8 mouse cellular contexts compared by ENCODE assay signal in the genomic region with DNA sequence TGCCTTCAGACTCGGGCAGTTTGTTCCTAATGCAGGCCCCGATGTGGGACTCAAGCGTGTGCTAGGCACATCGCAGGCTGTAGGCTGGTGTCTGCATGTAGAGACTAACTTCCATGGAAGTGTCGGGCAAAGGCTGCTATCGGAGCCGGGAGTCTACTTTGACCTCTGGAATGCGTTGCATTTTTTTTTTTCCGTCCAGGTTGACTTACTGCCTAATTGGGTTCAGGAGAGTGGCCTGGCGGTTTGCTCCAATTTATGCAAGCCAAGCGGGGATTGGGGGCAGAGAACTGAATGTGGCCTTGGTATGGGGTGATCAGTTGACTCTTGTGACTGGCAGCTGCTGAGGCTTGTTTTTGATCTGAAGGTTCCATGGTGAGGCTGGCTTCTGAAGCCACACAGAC. TPM values are rescaled to one million over a fixed set of nuclear protein-coding genes. Genes with fewer than 3 reads are reported as not detected.
DNase-seq lines count a peak whose midpoint lies in the region; ATAC-seq lines count a peak whose summit lies in the region.

No protein-coding gene starts in this region.

- peak overlapping the region; percentile 99 for H3K27ac ChIP-seq in intestine, embryonic 14.5 days (ENCODE audit: low read depth)
- peak overlapping the region; percentile 95 for H3K27ac ChIP-seq in liver, embryonic 16.5 days (ENCODE audit: low read length)

- no peaks in the 10 kb centered on the region for H3K36me3 ChIP-seq in intestine, embryonic 14.5 days (ENCODE audit: control insufficient read depth, insufficient read depth, low read length)
- no peaks in the 10 kb centered on the region for H3K36me3 ChIP-seq in liver, embryonic 16.5 days (ENCODE audit: control insufficient read depth, insufficient read depth)

- 18% methylated on average over 11 of the region's 11 CpGs for WGBS in intestine, embryonic 14.5 days
- WGBS in liver, embryonic 16.5 days (ENCODE audit: insufficient replicate concordance) = 30% methylated on average over 11 of the region's 11 CpGs

- peaks cover 33% of the 10 kb centered on the region for H3K4me1 ChIP-seq in intestine, embryonic 14.5 days (replicated peaks; ENCODE audit: control insufficient read depth, insufficient read depth, low read length)
- peaks cover 48% of the 10 kb centered on the region for H3K4me1 ChIP-seq in liver, embryonic 16.5 days (ENCODE audit: control insufficient read depth, low read depth, low read length)

- H3K27me3 ChIP-seq in intestine, embryonic 14.5 days (replicated peaks; ENCODE audit: control insufficient read depth, insufficient read depth, low read length) = no peaks in the 10 kb centered on the region
- peaks cover 6% of the 10 kb centered on the region for H3K27me3 ChIP-seq in liver, embryonic 16.5 days (ENCODE audit: control insufficient read depth, insufficient read depth, low read depth, low read length)

- peak overlapping the region; percentile 99 for H3K9ac ChIP-seq in intestine, embryonic 14.5 days (ENCODE audit: low read length)
- H3K9ac ChIP-seq in liver, embryonic 16.5 days (ENCODE audit: low read depth, low read length) = peak overlapping the region; percentile 91

- no peak for ATAC-seq in CD4-positive, CD25-positive, alpha-beta regulatory T cell, adult 4 months
- ATAC-seq in intestine, embryonic 14.5 days (replicated peaks; ENCODE audit: low FRiP score, low TSS enrichment, low read depth) = no peak
- ATAC-seq in liver, embryonic 16.5 days (ENCODE audit: low read depth) = no peak

- peak overlapping the region; percentile 98 for H3K4me3 ChIP-seq in intestine, embryonic 14.5 days (ENCODE audit: low read depth, low read length)
- peak overlapping the region; percentile 87 for H3K4me3 ChIP-seq in liver, embryonic 16.5 days (ENCODE audit: low read depth, low read length)

- DNase-seq in CD4-positive, CD25-positive, alpha-beta regulatory T cell, adult 2 months (ENCODE audit: low read depth, low spot score) = peak; percentile 36
- DNase-seq in right cerebral cortex, postnatal 10 days (ENCODE audit: low spot score in 2 of 2) = peak; percentile 29 to 42
- DNase-seq in right cerebral cortex, adult 2 months (ENCODE audit: low spot score in 2 of 2) = no peak
- no peak for DNase-seq in intestine, embryonic 14.5 days (ENCODE audit: low spot score)
- no peak for DNase-seq in urinary bladder, adult 2 months (ENCODE audit: low spot score)
- no peak for DNase-seq in layer of hippocampus, adult 9-11 months

- no peaks in the 10 kb centered on the region for H3K9me3 ChIP-seq in intestine, embryonic 14.5 days (ENCODE audit: control insufficient read depth, low read length)
- H3K9me3 ChIP-seq in liver, embryonic 16.5 days (replicated peaks; ENCODE audit: control insufficient read depth, low read length) = no peaks in the 10 kb centered on the region

- H3K4me2 ChIP-seq in intestine, embryonic 14.5 days (ENCODE audit: low read length) = peak overlapping the region; percentile 93
- peak overlapping the region; percentile 98 for H3K4me2 ChIP-seq in liver, embryonic 16.5 days (ENCODE audit: low read depth, low read length)

RNA-seq across cellular contexts. Expression of a gene that starts 4.0 kb away (rescaled TPM):
- polyA plus RNA-seq in CD4-positive, CD25-positive, alpha-beta regulatory T cell, adult 4 months (2017; shearing (Covaris generic)) = 100 to 1,000 TPM; 111 to 235 TPM
- polyA plus RNA-seq in intestine, embryonic 14.5 days (2014; fragmentation: Nextera tagmentation; extraction: Ambion mirVana) = 99.8 and 103 TPM in 2 replicates
- polyA plus RNA-seq in liver, embryonic 16.5 days (2015; fragmentation: Nextera tagmentation; extraction: Ambion mirVana) = 54.2 and 57.5 TPM in 2 replicates
- 171 and 244 TPM in 2 replicates for polyA plus RNA-seq in urinary bladder, adult 2 months (2012; rRNA removed)

Comparison
In these comparisons a context has a peak if more than half of its experiments do, and no peak if none do; other contexts are left out.
1. DNase-seq: peak in CD4-positive, CD25-positive, alpha-beta regulatory T cell, adult 2 months (single experiment) and right cerebral cortex, postnatal 10 days (2 of 2); none in right cerebral cortex, adult 2 months (0 of 2), intestine, embryonic 14.5 days (single experiment), urinary bladder, adult 2 months (single experiment) and layer of hippocampus, adult 9-11 months (single experiment).